Mouse (Mus musculus): Measurements from ENCODE around the gene Dhx35.

GRCm38 (mm10) chr2:158794494-158795004, at the start of gene Dhx35:
- no peak for TF ChIP-seq CTCF (IDR thresholded peaks at IDR 0.05; ENCODE audit: low read depth)
- TF ChIP-seq EP300 (IDR thresholded peaks at IDR 0.05; ENCODE audit: low read depth) = peak; percentile 85; the same call in 1 of the 2 replicates

Data from heart, postnatal 0 days (tissue).